Mouse (Mus musculus) hindbrain, postnatal 0 days (tissue): ENCODE measurements around the gene Clip3. TPM values are rescaled to one million over a fixed set of nuclear protein-coding genes. Genes with fewer than 3 reads are reported as not detected.

ENCODE experiments used
- ATAC-seq: fragments of 200-750 bp; cut with Nextera tagmentation; 2 replicates; pipeline ENCODE4 v1.8.0; 2017; ENCODE audit warnings: mild to moderate bottlenecking, moderate TSS enrichment, moderate library complexity
- DNase-seq: peaks from one replicate; pipeline ENCODE4 v3.0.0-alpha.2; 2015; ENCODE audit warnings: low spot score
- H3K27ac ChIP-seq: fragments of 300-500 bp; sonication (generic); 2 replicates; pipeline ENCODE4 v1.5.1; 2014; ENCODE audit warnings: mild to moderate bottlenecking
- H3K27me3 ChIP-seq: fragments of 300-500 bp; sonication (generic); 2 replicates; pipeline ENCODE4 v1.6.1; 2014; ENCODE audit warnings: low read length, mixed read lengths; ENCODE audit not compliant: insufficient read depth
- H3K36me3 ChIP-seq: fragments of 300-500 bp; sonication (generic); 2 replicates; pipeline ENCODE4 v1.6.1; 2014; ENCODE audit warnings: low read length, mixed read lengths; ENCODE audit not compliant: insufficient read depth
- H3K4me1 ChIP-seq: fragments of 300-500 bp; sonication (generic); 2 replicates; pipeline ENCODE4 v1.6.1; 2014; ENCODE audit warnings: antibody characterized with exemption, low read length, mixed read lengths; ENCODE audit not compliant: insufficient read depth
- H3K4me2 ChIP-seq: fragments of 300-500 bp; sonication (generic); 2 replicates; pipeline ENCODE4 v1.6.1; 2014; ENCODE audit warnings: low read depth, mild to moderate bottlenecking, low read length, moderate library complexity, mixed read lengths
- H3K4me3 ChIP-seq: fragments of 300-500 bp; sonication (generic); 2 replicates; pipeline ENCODE4 v1.5.1; 2014; ENCODE audit warnings: low read length
- H3K9ac ChIP-seq: fragments of 300-500 bp; sonication (generic); replicated peaks from 2 replicates; pipeline ENCODE4 v1.6.1; 2014; ENCODE audit warnings: mild to moderate bottlenecking, low read length, moderate library complexity, mixed read lengths
- H3K9me3 ChIP-seq: fragments of 300-500 bp; sonication (generic); 2 replicates; pipeline ENCODE4 v1.6.1; 2016; ENCODE audit warnings: low read length, mixed read lengths
- CTCF ChIP-seq: IDR thresholded peaks from 2 replicates; pipeline ENCODE4 v1.5.1; 2016; ENCODE audit warnings: antibody characterized with exemption, control low read depth, low read depth
- WGBS: fragments of 180-500 bp; shearing (Covaris S2); extraction: QIAGEN DNeasy Blood & Tissue Kit; methylation state at CpG from one replicate; pipeline ENCODE4 v1.1.7; 2014; 5-methylcytosine and 5-hydroxymethylcytosine counted together
- polyA plus RNA-seq: library from polyadenylated mRNA; unstranded; fragments of >200 nt; fragmentation: Nextera tagmentation; extraction: Ambion mirVana; gene quantifications from 2 replicates; pipeline ENCODE4 v1.2.1, GENCODE M21; 2015
- total RNA-seq: library from RNA; depleted of rRNA; stranded (reverse); fragments of >200 nt; gene quantifications from 2 replicates; pipeline ENCODE4 v1.2.3, GENCODE M21; 2014

Gene Clip3
- total and polyA plus RNA-seq, 2 experiments from 2014 or later, result 118 to 172 TPM

- H3K9ac ChIP-seq, result no peak overlapping the region
- DNase-seq (no peak), ATAC-seq (no peak)
- 79% methylated on average over 4 of the region's 4 CpGs for WGBS
- H3K9me3 ChIP-seq, result no peaks in the 10 kb centered on the region
- H3K27me3 ChIP-seq, result no peaks in the 10 kb centered on the region
- 0 out of 2 replicates have a peak, but pooled peaks cover 4% of the 10 kb centered on the region for H3K36me3 ChIP-seq
- H3K27ac ChIP-seq, result no peak overlapping the region
- no peaks in the 10 kb centered on the region for H3K4me1 ChIP-seq
- H3K4me2 ChIP-seq, result no peak overlapping the region
- no peak overlapping the region for H3K4me3 ChIP-seq
- no peak for TF ChIP-seq CTCF
These were observed 21.9 kb upstream of the Clip3 start for GRCm38 (mm10) chr7:30269641-30270040.

- Histone ChIP-seq H3K9ac (no peak overlapping the region), H3K4me1 (no peaks in the 10 kb centered on the region), H3K27me3 (no peaks in the 10 kb centered on the region), H3K4me3 (no peak overlapping the region), H3K4me2 (no peak overlapping the region), H3K36me3 (0 out of 2 replicates have a peak, but pooled peaks cover 4% of the 10 kb centered on the region), H3K9me3 (no peaks in the 10 kb centered on the region), H3K27ac (no peak overlapping the region)
- TF ChIP-seq CTCF, result no peak
- no peak for DNase-seq
- 88% methylated on average over 6 of the region's 6 CpGs for WGBS
- ATAC-seq, result no peak
These were observed 17.1 kb upstream of the Clip3 start for GRCm38 (mm10) chr7:30274383-30274782.

- Histone ChIP-seq H3K27me3 (no peaks in the 10 kb centered on the region), H3K4me1 (no peaks in the 10 kb centered on the region), H3K36me3 (no peaks in the 10 kb centered on the region), H3K27ac (no peak overlapping the region), H3K4me3 (no peak overlapping the region), H3K9ac (no peak overlapping the region), H3K4me2 (no peak overlapping the region), H3K9me3 (no peaks in the 10 kb centered on the region)
- no peak for TF ChIP-seq CTCF
- WGBS, result 67% methylated on average over 2 of the region's 2 CpGs
- DNase-seq, result no peak
- ATAC-seq, result no peak
These were observed 12.6 kb upstream of the Clip3 start for GRCm38 (mm10) chr7:30278911-30279310.

GRCm38 (mm10) chr7:30279536-30279935, 12.0 kb upstream of the Clip3 start:
- peak overlapping the region; percentile 76 for H3K4me3 ChIP-seq
- H3K9me3 ChIP-seq, result no peaks in the 10 kb centered on the region
- H3K9ac ChIP-seq, result peak overlapping the region; percentile 46; the same call in 1 of the 2 replicates
- ATAC-seq, result no peak
- DNase-seq, result no peak
- H3K27me3 ChIP-seq, result no peaks in the 10 kb centered on the region
- WGBS, result under 1% methylated on average over 6 of the region's 6 CpGs
- no peaks in the 10 kb centered on the region for H3K36me3 ChIP-seq
- no peak for TF ChIP-seq CTCF
- H3K4me2 ChIP-seq, result peak overlapping the region; percentile 95
- no peaks in the 10 kb centered on the region for H3K4me1 ChIP-seq
- no peak overlapping the region for H3K27ac ChIP-seq

GRCm38 (mm10) chr7:30279951-30280669, 11.4 kb upstream of the Clip3 start, which contains the start of the genes Thap8 and Wdr62:
TSS of gene Thap8 (plus strand) at chr7:30280094.
TSS of gene Wdr62 (minus strand) at chr7:30280419.
- peak within 1 kb of the TSS; percentile 54 for H3K9ac ChIP-seq

GRCm38 (mm10) chr7:30280670-30281138, 10.8 kb upstream of the Clip3 start:
- Histone ChIP-seq H3K9ac (peak overlapping the region; percentile 54), H3K27me3 (no peaks in the 10 kb centered on the region), H3K4me1 (no peaks in the 10 kb centered on the region), H3K9me3 (no peaks in the 10 kb centered on the region), H3K36me3 (no peaks in the 10 kb centered on the region), H3K4me3 (peak overlapping the region; percentile 76), H3K27ac (peak overlapping the region; percentile 96), H3K4me2 (peak overlapping the region; percentile 95)
- 1% methylated on average over 20 of the region's 20 CpGs for WGBS
- ATAC-seq (peak; percentile 87), DNase-seq (peak; percentile 95)
- TF ChIP-seq CTCF, result no peak

More at GRCm38 (mm10) chr7:30279951-30280669, 11.4 kb upstream of the Clip3 start, which contains the start of the genes Thap8 and Wdr62:
- peak within 1 kb of the TSS; percentile 76 for H3K4me3 ChIP-seq
- WGBS, result under 1% methylated on average over 48 of the region's 49 CpGs
- peak; percentile 97 for DNase-seq
- no peaks in the 10 kb centered on the region for H3K36me3 ChIP-seq
- H3K27me3 ChIP-seq, result no peaks in the 10 kb centered on the region
- H3K9me3 ChIP-seq, result no peaks in the 10 kb centered on the region
- H3K27ac ChIP-seq, result peak within 1 kb of the TSS; percentile 96
- no peaks in the 10 kb centered on the region for H3K4me1 ChIP-seq
- H3K4me2 ChIP-seq, result peak within 1 kb of the TSS; percentile 95
- TF ChIP-seq CTCF, result no peak
- peak; percentile 97 for ATAC-seq

- ATAC-seq (no peak), DNase-seq (no peak)
- Histone ChIP-seq H3K4me1 (no peaks in the 10 kb centered on the region), H3K4me3 (peak overlapping the region; percentile 76; the same call in 1 of the 2 replicates), H3K4me2 (peak overlapping the region; percentile 95; the same call in 1 of the 2 replicates), H3K9me3 (no peaks in the 10 kb centered on the region), H3K27me3 (no peaks in the 10 kb centered on the region), H3K9ac (no peak overlapping the region; the same call in 1 of the 2 replicates), H3K36me3 (no peaks in the 10 kb centered on the region), H3K27ac (0 out of 2 replicates have a peak overlapping the region, but pooled peaks have one; percentile 96)
- TF ChIP-seq CTCF, result no peak
- WGBS, result 77% methylated on average over 4 of the region's 4 CpGs
These were observed 10.0 kb upstream of the Clip3 start for GRCm38 (mm10) chr7:30281522-30281921.
